Mouse (Mus musculus) lung, postnatal 0 days (tissue): ENCODE measurements around the gene Gm38655.

Experiments
- CTCF ChIP-seq: IDR thresholded peaks from 2 replicates; pipeline ENCODE4 v1.5.1; 2016; ENCODE audit warnings: antibody characterized with exemption, mild to moderate bottlenecking
- EP300 ChIP-seq: IDR thresholded peaks from 2 replicates; pipeline ENCODE4 v1.6.1; 2016; ENCODE audit warnings: antibody characterized with exemption, mild to moderate bottlenecking, control low read depth

DNA sequence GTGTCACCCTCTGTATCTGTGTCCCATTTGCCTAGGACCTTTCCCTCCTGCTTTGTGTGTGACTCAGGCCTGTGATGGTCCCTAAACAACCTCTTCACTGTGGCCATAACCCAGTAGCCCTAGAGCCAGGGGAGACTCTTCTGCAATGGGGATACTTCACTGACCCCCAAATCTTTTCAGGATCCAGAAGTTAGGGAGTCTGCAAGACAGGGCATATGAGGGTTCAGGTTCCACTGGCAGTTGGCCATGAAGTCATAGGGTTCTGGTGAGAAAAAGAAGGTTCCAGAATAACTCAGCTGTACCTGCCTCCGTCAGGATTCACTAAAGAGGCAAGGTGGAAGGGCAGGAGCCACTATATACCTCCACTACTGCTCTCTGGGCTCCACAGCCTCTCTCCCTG, 13.1 kb downstream of the Gm38655 start, which contains the start of gene Ccdc154:
- TF ChIP-seq CTCF (no peak), EP300 (no peak)
